Mouse (Mus musculus) megakaryocyte-erythroid progenitor cell, adult 5-6 weeks (primary cell): ENCODE measurements around the gene Ogdh. TPM values are rescaled to one million over a fixed set of nuclear protein-coding genes. Genes with fewer than 3 reads are reported as not detected.
A peak's percentile ranks its signal among the peaks of the same experiment; 100 is the strongest.

Experiments used
- ATAC-seq: replicated peaks from 2 replicates; pipeline ENCODE4 v1.8.0; 2016; ENCODE audit warnings: mild to moderate bottlenecking, inconsistent platforms; ENCODE audit not compliant: severe bottlenecking, poor library complexity, low FRiP score, low TSS enrichment
- total RNA-seq, 2 experiments: library from RNA; stranded (forward) in 1 of 2; stranded (reverse) in 1 of 2; fragments of 200-1000, 215-1000 nt in 1 of 2; fragments of >200 nt in 1 of 2; fragmentation: Nextera tagmentation in 1 of 2; gene quantifications; 2 replicates each; pipeline ENCODE4 v1.2.3; 2014 to 2017

Gene Ogdh
- total RNA-seq, 2 experiments from 2014 or later = 91.2 to 125 TPM

DNA sequence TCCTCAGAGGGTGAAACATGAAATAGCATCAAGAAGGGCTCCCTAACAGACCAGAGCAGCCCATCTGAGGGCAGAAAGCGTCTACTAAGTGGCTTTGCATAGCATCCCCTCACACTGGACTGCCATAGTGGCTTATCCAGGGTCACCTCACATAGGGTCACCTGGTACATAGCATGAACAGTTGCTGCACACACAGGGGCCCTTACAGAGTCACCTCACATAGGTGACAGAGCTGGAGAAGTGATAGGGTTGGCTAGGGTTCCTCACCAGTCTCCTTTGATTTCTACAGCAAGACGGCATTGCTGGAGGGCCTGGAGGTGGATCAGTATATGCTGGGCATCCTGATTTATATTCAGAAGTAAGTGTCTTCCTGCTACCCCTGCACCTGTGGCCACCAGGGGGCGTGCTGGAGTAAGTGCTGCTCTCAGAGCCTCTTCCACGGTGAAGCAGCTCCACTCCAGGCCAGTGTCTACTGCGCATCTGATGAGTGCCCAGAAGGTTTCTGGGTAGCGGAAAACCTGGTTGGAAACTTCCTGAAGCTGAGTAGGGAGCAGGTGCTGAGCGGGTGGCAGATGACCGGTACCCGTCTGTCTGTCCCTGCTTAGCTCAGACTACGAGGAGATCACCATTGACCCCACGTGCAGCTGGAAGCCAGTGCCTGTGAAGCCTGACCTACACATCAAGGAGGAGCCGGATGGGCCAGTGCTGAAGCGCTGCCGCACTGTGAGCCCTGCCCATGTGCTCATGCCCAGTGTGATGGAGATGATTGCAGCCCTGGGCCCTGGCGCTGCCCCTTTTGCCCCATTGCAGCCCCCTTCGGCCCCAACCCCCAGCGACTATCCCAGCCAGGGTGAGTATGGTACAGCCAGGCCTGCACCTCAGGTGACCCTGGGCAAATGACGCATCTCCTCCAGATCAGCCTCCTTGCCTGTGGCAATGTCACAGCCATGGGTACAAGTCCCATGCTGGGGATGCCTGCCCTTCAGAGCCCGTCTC, 111.4 kb downstream of the Ogdh start:
- ATAC-seq = peak; percentile 66

DNA sequence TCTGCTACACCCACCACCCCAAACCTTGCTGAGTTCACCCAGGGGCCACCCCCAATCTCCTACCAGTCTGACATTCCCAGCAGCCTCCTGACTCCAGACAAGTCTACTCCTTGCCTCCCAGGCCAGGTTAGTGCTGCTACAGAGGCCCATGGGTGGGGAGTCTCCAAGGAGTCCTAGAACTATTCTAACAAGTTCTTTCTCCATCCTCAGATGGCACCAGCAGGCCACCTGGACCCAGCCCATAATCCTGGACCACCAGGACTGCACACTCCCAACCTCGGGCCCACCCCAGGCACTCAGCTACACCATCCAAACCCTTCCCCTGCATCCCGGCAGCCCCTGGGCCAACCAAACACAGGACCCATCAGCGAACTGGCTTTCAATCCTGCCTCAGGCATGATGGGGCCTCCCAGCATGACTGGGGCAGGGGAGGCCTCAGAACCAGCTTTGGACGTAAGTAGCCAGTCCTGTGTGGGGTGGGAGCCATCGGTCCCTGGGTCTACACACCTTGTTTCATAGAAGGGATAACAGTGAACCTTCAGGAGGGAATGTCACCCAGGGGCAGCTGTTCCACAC, 112.5 kb downstream of the Ogdh start:
- ATAC-seq = no peak

DNA sequence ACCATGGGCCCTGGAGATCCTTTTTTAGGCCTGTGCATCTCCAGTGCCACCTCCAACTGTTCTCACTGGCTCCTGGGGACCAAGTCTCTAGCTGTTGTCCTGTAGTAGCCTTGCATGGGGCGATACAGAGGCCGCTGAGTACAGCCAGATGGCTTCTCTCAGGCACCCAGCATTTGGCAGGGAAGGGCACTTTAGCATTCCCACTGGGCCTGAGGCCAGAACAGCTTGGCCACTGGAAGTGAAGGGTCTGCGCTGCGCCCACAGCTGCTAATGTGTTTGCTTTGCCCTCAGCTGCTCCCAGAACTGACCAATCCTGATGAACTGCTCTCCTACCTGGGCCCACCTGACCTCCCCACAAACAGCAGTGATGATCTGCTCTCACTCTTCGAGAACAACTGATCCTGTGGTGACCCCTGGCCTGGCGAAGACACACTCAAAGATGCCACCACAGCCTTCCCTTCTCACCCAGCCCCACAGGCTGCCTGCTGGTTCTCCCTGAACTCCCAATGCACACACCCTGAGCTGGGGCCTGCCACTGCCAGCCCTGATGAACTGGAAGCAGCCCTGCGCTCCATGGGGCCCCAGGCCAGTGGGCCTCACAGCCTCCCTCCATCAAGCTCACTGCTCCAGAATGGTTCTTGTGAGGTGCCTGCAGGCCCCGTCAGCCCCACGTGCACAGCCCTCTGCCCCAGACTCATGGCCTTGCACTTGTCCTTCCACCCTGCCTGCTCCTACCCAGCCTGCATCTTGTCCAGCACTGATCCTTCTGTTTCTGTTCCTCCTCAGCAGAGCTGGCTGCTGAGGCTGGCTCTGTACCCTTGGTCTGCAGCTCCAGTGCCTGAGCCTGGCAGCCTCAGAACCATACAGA, 113.5 kb downstream of the Ogdh start:
- no peak for ATAC-seq

DNA sequence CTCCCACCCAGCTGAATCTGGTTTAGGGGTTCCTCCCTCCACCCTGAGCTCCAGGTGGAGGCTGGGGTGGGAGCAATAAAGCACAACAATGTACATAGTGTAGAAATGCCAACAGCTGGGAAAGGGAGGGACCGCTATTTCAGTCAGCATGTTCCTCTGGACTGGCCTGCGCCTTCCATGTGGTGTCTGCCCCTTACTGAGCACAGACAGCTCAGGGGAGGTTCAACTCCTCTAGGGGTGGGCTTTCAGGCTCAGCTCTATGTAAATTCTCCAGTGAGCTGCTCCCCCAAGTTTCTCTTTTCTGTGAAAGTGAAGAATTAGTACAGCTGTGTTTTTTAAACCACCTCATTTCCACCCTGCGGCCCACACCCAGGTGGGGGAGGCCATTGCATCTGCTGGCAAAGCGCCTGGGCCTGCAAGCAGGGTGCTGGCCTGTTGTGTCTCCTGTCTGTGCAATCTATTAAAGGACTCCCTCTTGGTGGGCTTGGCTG, 114.2 kb downstream of the Ogdh start:
- ATAC-seq = no peak

Other genes starting within 250 kb of the Ogdh start
- 0.52 and 3.0 TPM in 2 replicates for gene Camk2b, start 225.3 kb upstream of the Ogdh start, total RNA-seq (2014; fragmentation: Nextera tagmentation)
- gene Camk2b, start 225.3 kb upstream of the Ogdh start, total RNA-seq (2017) = 1.6 TPM in 1 of 2 replicates, not detected in the other
- 2.9 TPM in 1 of 2 replicates, not detected in the other for gene A730071L15Rik, start 91.6 kb upstream of the Ogdh start, total RNA-seq (2014; fragmentation: Nextera tagmentation)
- 0.47 TPM in 1 of 2 replicates, not detected in the other for gene A730071L15Rik, start 91.6 kb upstream of the Ogdh start, total RNA-seq (2017)
- 27.6 and 35.1 TPM in 2 replicates for gene Nudcd3, start 91.2 kb upstream of the Ogdh start, total RNA-seq (2014; fragmentation: Nextera tagmentation)
- 34.6 and 39.0 TPM in 2 replicates for gene Nudcd3, start 91.2 kb upstream of the Ogdh start, total RNA-seq (2017)
- 0.22 TPM in 1 of 2 replicates, not detected in the other for gene Npc1l1, start 61.5 kb upstream of the Ogdh start, total RNA-seq (2014; fragmentation: Nextera tagmentation)
- not detected in 2 replicates for gene Npc1l1, start 61.5 kb upstream of the Ogdh start, total RNA-seq (2017)
- 59.5 and 69.2 TPM in 2 replicates for gene Ddx56, start 23.9 kb upstream of the Ogdh start, total RNA-seq (2014; fragmentation: Nextera tagmentation)
- 53.9 and 63.2 TPM in 2 replicates for gene Ddx56, start 23.9 kb upstream of the Ogdh start, total RNA-seq (2017)
- 18.9 and 35.5 TPM in 2 replicates for gene Tmed4, start 16.8 kb upstream of the Ogdh start, total RNA-seq (2014; fragmentation: Nextera tagmentation)
- gene Tmed4, start 16.8 kb upstream of the Ogdh start, total RNA-seq (2017) = 18.8 and 25.3 TPM in 2 replicates
- 65.9 and 70.0 TPM in 2 replicates for gene Zmiz2, start 97.4 kb downstream of the Ogdh start, total RNA-seq (2014; fragmentation: Nextera tagmentation)
- gene Zmiz2, start 97.4 kb downstream of the Ogdh start, total RNA-seq (2017) = 5.6 and 10.4 TPM in 2 replicates
- 3,823 and 4,304 TPM in 2 replicates for gene Ppia, start 123.8 kb downstream of the Ogdh start, total RNA-seq (2014; fragmentation: Nextera tagmentation)
- gene Ppia, start 123.8 kb downstream of the Ogdh start, total RNA-seq (2017) = 1,965 and 1,971 TPM in 2 replicates
- gene H2afv, start 152.8 kb downstream of the Ogdh start, total RNA-seq (2014; fragmentation: Nextera tagmentation) = 144 and 178 TPM in 2 replicates
- 85.9 and 103 TPM in 2 replicates for gene H2afv, start 152.8 kb downstream of the Ogdh start, total RNA-seq (2017)
- 43.7 and 49.9 TPM in 2 replicates for gene Purb, start 184.3 kb downstream of the Ogdh start, total RNA-seq (2014; fragmentation: Nextera tagmentation)
- 60.5 and 70.9 TPM in 2 replicates for gene Purb, start 184.3 kb downstream of the Ogdh start, total RNA-seq (2017)
- gene Myo1g, start 229.3 kb downstream of the Ogdh start, total RNA-seq (2014; fragmentation: Nextera tagmentation) = 7.3 and 16.1 TPM in 2 replicates
- gene Myo1g, start 229.3 kb downstream of the Ogdh start, total RNA-seq (2017) = 5.4 and 8.6 TPM in 2 replicates